Mouse (Mus musculus): ENCODE measurements around the gene Olfr589. TPM values are rescaled to one million over a fixed set of nuclear protein-coding genes. Genes with fewer than 3 reads are reported as not detected.
"Not testable (repeated sequence)": the region's sequence is repeated elsewhere in the genome, so short reads cannot be mapped to it uniquely, and the experiment has no call there.

The Olfr589 gene
- not detected in 2 replicates for polyA plus RNA-seq (2016; fragmentation: Nextera tagmentation; extraction: Ambion mirVana)

DNA sequence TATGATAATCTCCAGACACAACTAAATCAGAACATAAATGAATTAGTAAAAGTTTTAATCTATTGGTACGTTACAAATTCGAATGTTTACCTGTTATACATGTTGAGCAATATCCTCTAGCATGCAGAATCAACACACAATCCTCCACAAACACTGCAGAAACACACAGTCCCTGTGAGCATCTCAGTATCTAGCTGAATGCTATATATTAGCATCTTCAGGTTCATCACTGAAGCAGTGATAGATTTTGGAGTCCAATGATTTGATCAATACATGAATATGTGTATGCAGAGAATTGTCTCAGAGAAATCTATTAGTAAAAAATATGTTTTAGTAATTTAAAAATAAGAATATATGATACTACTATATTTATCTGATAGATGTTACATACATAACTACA is at the start of gene Olfr589:
Gene Olfr589 (minus strand): TSS at position 101 of the 400 bp plus-strand sequence.
- Histone ChIP-seq H3K9ac (no peak within 1 kb of the TSS), H3K4me2 (no peak within 1 kb of the TSS), H3K36me3 (replicated peaks) (no peaks in the 10 kb centered on the region), H3K27me3 (no peaks in the 10 kb centered on the region), H3K4me3 (replicated peaks) (no peak within 1 kb of the TSS), H3K9me3 (no peaks in the 10 kb centered on the region), H3K4me1 (no peaks in the 10 kb centered on the region), H3K27ac (no peak within 1 kb of the TSS)
- ATAC-seq (ENCODE audit: low FRiP score): no peak
- 74% methylated on average over 2 of the region's 2 CpGs for WGBS

DNA sequence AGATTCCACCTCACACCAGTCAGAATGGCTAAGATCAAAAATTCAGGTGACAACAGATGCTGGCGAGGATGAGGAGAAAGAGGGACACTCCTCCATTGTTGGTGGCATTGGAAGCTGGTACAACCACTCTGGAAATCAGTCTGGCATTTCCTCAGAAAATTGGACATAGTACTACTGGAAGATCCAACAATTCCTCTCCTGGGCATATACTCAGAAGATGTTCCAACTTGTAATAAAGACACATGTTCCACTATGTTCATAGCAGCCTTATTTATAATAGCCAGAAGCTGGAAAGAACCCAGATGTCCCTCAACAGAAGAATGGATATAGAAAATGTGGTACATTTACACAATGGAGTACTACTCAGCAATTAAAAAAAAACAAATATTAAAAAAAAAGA is 28.3 kb upstream of the Olfr589 start, which contains the start of gene Olfr592:
Gene Olfr592 (plus strand): TSS at position 301 of the 400 bp plus-strand sequence.
- ATAC-seq (ENCODE audit: low FRiP score); H3K4me3 ChIP-seq (replicated peaks): not testable (repeated sequence)
- WGBS: 79% methylated on average over 1 of the region's 1 CpGs

GRCm38 (mm10) chr7:103178240-103178639 is 22.1 kb upstream of the Olfr589 start, which contains the start of gene Olfr591:
TSS of gene Olfr591 (minus strand) at chr7:103178340.
- H3K9me3 ChIP-seq: 0 out of 2 replicates have a peak, but pooled peaks cover 6% of the 10 kb centered on the region
- no peaks in the 10 kb centered on the region for H3K4me1 ChIP-seq
- no peak within 1 kb of the TSS for H3K27ac ChIP-seq
- no peaks in the 10 kb centered on the region for H3K27me3 ChIP-seq
- WGBS: 86% methylated on average over 1 of the region's 1 CpGs
- no peak within 1 kb of the TSS for H3K4me3 ChIP-seq (replicated peaks)
- H3K4me2 ChIP-seq: no peak within 1 kb of the TSS
- no peak for ATAC-seq (ENCODE audit: low FRiP score)
- no peaks in the 10 kb centered on the region for H3K36me3 ChIP-seq (replicated peaks)
- no peak within 1 kb of the TSS for H3K9ac ChIP-seq

More for the DNA sequence above, 28.3 kb upstream of the Olfr589 start, which contains the start of gene Olfr592:
- H3K9me3 ChIP-seq: 0 out of 2 replicates have a peak, but pooled peaks cover 10% of the 10 kb centered on the region
- not testable (repeated sequence) for H3K4me1 ChIP-seq; H3K36me3 ChIP-seq (replicated peaks); H3K27me3 ChIP-seq; H3K27ac ChIP-seq; H3K4me2 ChIP-seq; H3K9ac ChIP-seq

DNA sequence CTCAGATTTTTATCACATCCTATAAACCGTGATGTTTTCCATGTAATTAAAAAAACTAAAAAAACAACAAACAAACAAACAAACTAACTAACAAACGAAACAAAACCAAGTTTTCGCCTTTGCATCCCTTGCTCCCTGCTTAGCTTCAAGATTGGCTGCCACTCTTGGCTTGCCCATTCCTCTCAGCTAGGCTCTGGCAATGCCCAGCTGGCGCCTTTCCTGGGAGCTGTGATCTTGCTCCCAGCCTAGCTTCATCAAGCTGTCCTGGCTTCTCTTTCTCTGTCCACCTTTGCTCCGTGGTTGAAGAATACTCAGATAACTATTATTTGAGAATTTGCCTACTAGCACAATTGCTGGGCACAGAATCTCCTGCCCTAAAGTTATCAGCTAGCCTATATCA is 13.5 kb upstream of the Olfr589 start:
- Histone ChIP-seq H3K9me3 (no peaks in the 10 kb centered on the region), H3K4me1 (no peaks in the 10 kb centered on the region), H3K27ac (no peak overlapping the region), H3K4me3 (replicated peaks) (no peak overlapping the region), H3K4me2 (no peak overlapping the region), H3K36me3 (replicated peaks) (no peaks in the 10 kb centered on the region), H3K27me3 (no peaks in the 10 kb centered on the region), H3K9ac (no peak overlapping the region)
- no peak for ATAC-seq (ENCODE audit: low FRiP score)
- WGBS: 80% methylated on average over 5 of the region's 5 CpGs

DNA sequence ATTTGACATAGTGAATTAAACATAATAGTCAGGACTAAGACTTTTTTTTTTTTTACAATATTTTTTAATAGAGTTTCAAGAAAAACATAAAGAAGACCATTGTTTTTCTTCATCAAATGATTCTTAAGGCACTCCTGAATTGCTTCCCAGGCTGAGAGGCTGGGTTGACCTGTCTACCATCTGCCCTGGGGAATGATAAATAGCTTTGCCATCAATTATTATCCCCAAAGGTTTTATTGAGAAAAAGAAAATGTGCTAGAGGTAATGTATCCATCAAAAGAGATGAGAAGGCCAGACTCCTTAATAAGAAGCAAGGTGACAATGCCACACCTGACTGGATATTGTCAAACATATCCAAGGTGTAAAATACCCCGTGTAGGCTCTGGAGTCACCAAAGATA is 15.6 kb downstream of the Olfr589 start, which contains the start of gene Olfr588-ps1:
Gene Olfr588-ps1 (plus strand): TSS at position 301 of the 400 bp plus-strand sequence.
- Histone ChIP-seq H3K36me3 (replicated peaks) (no peaks in the 10 kb centered on the region), H3K27ac (no peak within 1 kb of the TSS), H3K9me3 (no peaks in the 10 kb centered on the region), H3K4me1 (no peaks in the 10 kb centered on the region), H3K27me3 (no peaks in the 10 kb centered on the region), H3K9ac (no peak within 1 kb of the TSS), H3K4me3 (replicated peaks) (no peak within 1 kb of the TSS), H3K4me2 (no peak within 1 kb of the TSS)
- ATAC-seq (ENCODE audit: low FRiP score): no peak
- WGBS: 83% methylated on average over 1 of the region's 1 CpGs

GRCm38 (mm10) chr7:103125538-103125937 is 30.6 kb downstream of the Olfr589 start, which contains the start of gene Olfr586:
TSS of gene Olfr586 (minus strand) at chr7:103125638.
- H3K4me1 ChIP-seq: no peaks in the 10 kb centered on the region
- 94% methylated on average over 3 of the region's 3 CpGs for WGBS
- no peak within 1 kb of the TSS for H3K4me2 ChIP-seq
- H3K36me3 ChIP-seq (replicated peaks): no peaks in the 10 kb centered on the region
- ATAC-seq (ENCODE audit: low FRiP score): no peak
- H3K9ac ChIP-seq: no peak within 1 kb of the TSS
- no peak within 1 kb of the TSS for H3K4me3 ChIP-seq (replicated peaks)
- no peak within 1 kb of the TSS for H3K27ac ChIP-seq
- H3K27me3 ChIP-seq: no peaks in the 10 kb centered on the region
- H3K9me3 ChIP-seq: no peaks in the 10 kb centered on the region

DNA sequence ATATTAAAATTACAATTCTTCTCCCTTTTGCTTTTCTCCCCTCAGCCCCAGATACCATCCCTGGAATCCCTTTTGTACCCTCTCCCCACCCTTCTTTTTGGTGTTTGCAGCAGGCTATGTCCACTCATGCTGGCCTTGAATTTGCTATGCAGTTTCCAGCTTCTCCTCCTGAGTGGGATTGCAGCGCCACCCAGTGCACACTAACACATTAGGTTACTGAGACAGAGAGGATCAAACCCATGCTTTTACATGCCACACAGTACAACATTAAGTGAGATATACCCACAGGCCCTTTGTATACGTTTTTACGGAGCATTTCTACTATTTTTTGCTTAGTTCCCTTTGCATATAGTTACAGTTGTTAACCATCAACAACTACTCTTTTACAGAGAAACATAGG is 36.8 kb downstream of the Olfr589 start:
- ATAC-seq (ENCODE audit: low FRiP score): no peak
- H3K4me1 ChIP-seq: no peaks in the 10 kb centered on the region
- no peak overlapping the region for H3K27ac ChIP-seq
- no peaks in the 10 kb centered on the region for H3K36me3 ChIP-seq (replicated peaks)
- no peaks in the 10 kb centered on the region for H3K27me3 ChIP-seq
- no peak overlapping the region for H3K4me2 ChIP-seq
- no peaks in the 10 kb centered on the region for H3K9me3 ChIP-seq
- no peak overlapping the region for H3K4me3 ChIP-seq (replicated peaks)
- 47% methylated on average over 3 of the region's 3 CpGs for WGBS
- no peak overlapping the region for H3K9ac ChIP-seq

Other genes with a start within 250 kb of the Olfr589 start
- gene Olfr571, start 238.8 kb downstream of the Olfr589 start, polyA plus RNA-seq (2016; fragmentation: Nextera tagmentation; extraction: Ambion mirVana): 0.12 and 0.13 TPM in 2 replicates
- not detected in 2 replicates for gene Olfr572, start 231.9 kb downstream of the Olfr589 start, polyA plus RNA-seq (2016; fragmentation: Nextera tagmentation; extraction: Ambion mirVana)
- not detected in 2 replicates for gene Olfr573-ps1, start 213.8 kb downstream of the Olfr589 start, polyA plus RNA-seq (2016; fragmentation: Nextera tagmentation; extraction: Ambion mirVana)
- gene Olfr574, start 207.9 kb downstream of the Olfr589 start, polyA plus RNA-seq (2016; fragmentation: Nextera tagmentation; extraction: Ambion mirVana): not detected in 2 replicates
- not detected in 2 replicates for gene Olfr575, start 197.6 kb downstream of the Olfr589 start, polyA plus RNA-seq (2016; fragmentation: Nextera tagmentation; extraction: Ambion mirVana)
- not detected in 2 replicates for gene Olfr576, start 193.7 kb downstream of the Olfr589 start, polyA plus RNA-seq (2016; fragmentation: Nextera tagmentation; extraction: Ambion mirVana)
- not detected in 2 replicates for gene Olfr577, start 180.4 kb downstream of the Olfr589 start, polyA plus RNA-seq (2016; fragmentation: Nextera tagmentation; extraction: Ambion mirVana)
- gene Olfr578, start 167.0 kb downstream of the Olfr589 start, polyA plus RNA-seq (2016; fragmentation: Nextera tagmentation; extraction: Ambion mirVana): not detected in 2 replicates
- not detected in 2 replicates for gene Olfr582, start 118.3 kb downstream of the Olfr589 start, polyA plus RNA-seq (2016; fragmentation: Nextera tagmentation; extraction: Ambion mirVana)
- not detected in 2 replicates for gene Olfr583, start 105.1 kb downstream of the Olfr589 start, polyA plus RNA-seq (2016; fragmentation: Nextera tagmentation; extraction: Ambion mirVana)
- not detected in 2 replicates for gene Olfr584, start 74.5 kb downstream of the Olfr589 start, polyA plus RNA-seq (2016; fragmentation: Nextera tagmentation; extraction: Ambion mirVana)
- gene Olfr585, start 58.6 kb downstream of the Olfr589 start, polyA plus RNA-seq (2016; fragmentation: Nextera tagmentation; extraction: Ambion mirVana): not detected in 2 replicates
- gene Olfr586, start 30.7 kb downstream of the Olfr589 start, polyA plus RNA-seq (2016; fragmentation: Nextera tagmentation; extraction: Ambion mirVana): not detected in 2 replicates
- not detected in 2 replicates for gene Olfr588-ps1, start 15.5 kb downstream of the Olfr589 start, polyA plus RNA-seq (2016; fragmentation: Nextera tagmentation; extraction: Ambion mirVana)
- gene Olfr591, start 22.0 kb upstream of the Olfr589 start, polyA plus RNA-seq (2016; fragmentation: Nextera tagmentation; extraction: Ambion mirVana): not detected in 2 replicates
- gene Olfr592, start 28.4 kb upstream of the Olfr589 start, polyA plus RNA-seq (2016; fragmentation: Nextera tagmentation; extraction: Ambion mirVana): not detected in 2 replicates
- gene Olfr593, start 55.5 kb upstream of the Olfr589 start, polyA plus RNA-seq (2016; fragmentation: Nextera tagmentation; extraction: Ambion mirVana): not detected in 2 replicates
- not detected in 2 replicates for gene Olfr594, start 60.6 kb upstream of the Olfr589 start, polyA plus RNA-seq (2016; fragmentation: Nextera tagmentation; extraction: Ambion mirVana)
- not detected in 2 replicates for gene Usp17ld, start 96.1 kb upstream of the Olfr589 start, polyA plus RNA-seq (2016; fragmentation: Nextera tagmentation; extraction: Ambion mirVana)
- gene Olfr596, start 149.3 kb upstream of the Olfr589 start, polyA plus RNA-seq (2016; fragmentation: Nextera tagmentation; extraction: Ambion mirVana): not detected in 2 replicates
- gene Olfr597, start 160.0 kb upstream of the Olfr589 start, polyA plus RNA-seq (2016; fragmentation: Nextera tagmentation; extraction: Ambion mirVana): 0.20 TPM in 1 of 2 replicates, not detected in the other
- not detected in 2 replicates for gene Olfr598, start 167.2 kb upstream of the Olfr589 start, polyA plus RNA-seq (2016; fragmentation: Nextera tagmentation; extraction: Ambion mirVana)
- gene Olfr599, start 179.6 kb upstream of the Olfr589 start, polyA plus RNA-seq (2016; fragmentation: Nextera tagmentation; extraction: Ambion mirVana): not detected in 2 replicates
- gene Olfr600, start 193.3 kb upstream of the Olfr589 start, polyA plus RNA-seq (2016; fragmentation: Nextera tagmentation; extraction: Ambion mirVana): not detected in 2 replicates
- not detected in 2 replicates for gene Olfr601, start 206.3 kb upstream of the Olfr589 start, polyA plus RNA-seq (2016; fragmentation: Nextera tagmentation; extraction: Ambion mirVana)
- not detected in 2 replicates for gene Olfr603, start 229.8 kb upstream of the Olfr589 start, polyA plus RNA-seq (2016; fragmentation: Nextera tagmentation; extraction: Ambion mirVana)